Mouse (Mus musculus) urinary bladder, postnatal 36 days (tissue): ENCODE measurements around the gene Alx3.
"Not testable (repeated sequence)": the region's sequence is repeated elsewhere in the genome, so short reads cannot be mapped to it uniquely, and the experiment has no call there.

Experiments used
- DNase-seq, 2 experiments: peaks; one replicate each; pipeline ENCODE4 v3.0.0; 2022; ENCODE audit warnings: low spot score in 2 of 2, mixed read lengths in 1 of 2

Alx3 gene

DNA sequence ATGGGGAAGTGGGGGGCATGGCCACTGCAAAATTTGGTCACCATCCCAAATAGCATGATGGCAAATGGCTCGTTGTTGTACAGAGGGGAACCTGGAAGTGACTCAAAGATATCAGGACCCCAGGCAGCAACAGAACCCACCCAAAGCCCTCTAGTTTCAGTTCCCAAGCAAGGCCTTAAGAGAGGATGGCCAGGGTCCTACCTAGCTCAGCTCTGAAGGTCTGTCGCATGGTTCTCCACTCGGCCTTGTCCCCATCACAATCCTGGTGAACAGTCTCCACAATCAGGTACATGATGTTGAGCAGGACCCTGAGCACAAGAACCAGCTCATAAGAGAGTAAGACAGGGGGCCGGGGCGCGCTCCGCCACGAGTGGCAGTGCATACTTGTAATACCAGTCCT, 29.6 kb downstream of the Alx3 start:
- DNase-seq = no peak

DNA sequence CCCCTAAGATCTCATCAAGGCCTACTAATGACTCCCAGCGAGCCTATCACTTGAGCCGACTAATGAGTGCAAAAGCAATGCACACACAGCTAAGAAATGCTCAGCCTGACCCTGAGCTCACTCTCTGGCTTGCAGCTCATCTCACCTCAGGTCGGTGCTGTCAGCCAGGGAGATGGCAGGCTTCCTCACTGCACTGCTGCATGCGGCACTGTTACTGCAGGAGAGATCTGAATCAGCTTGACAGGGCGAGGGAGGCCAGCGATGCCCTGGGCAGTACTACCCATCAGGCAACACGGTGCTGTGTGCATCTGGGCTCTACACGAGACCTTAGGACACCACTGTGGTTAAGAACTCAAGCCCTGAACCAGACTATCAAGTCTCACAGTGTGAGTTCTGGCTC, 30.7 kb downstream of the Alx3 start:
- DNase-seq = no peak

DNA sequence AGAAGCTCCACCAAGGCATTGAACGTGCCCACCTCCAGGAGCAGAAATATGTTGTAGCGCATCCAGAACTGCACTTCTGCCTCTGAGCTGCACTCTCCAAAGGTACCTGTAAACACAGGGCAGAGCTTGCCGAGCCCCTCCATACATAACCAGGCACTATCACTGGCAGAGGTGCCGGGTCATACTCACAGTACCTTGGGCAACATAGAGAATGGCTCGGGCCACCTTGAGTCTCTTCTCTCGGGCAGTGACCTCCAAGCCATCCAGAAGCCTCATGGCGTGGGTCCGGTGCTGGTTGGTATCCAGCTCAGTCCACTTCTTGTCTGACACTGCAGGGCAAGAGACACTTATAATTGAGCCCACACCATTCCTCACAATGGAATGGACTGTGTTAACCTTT, 31.9 kb downstream of the Alx3 start:
- DNase-seq = no peak

DNA sequence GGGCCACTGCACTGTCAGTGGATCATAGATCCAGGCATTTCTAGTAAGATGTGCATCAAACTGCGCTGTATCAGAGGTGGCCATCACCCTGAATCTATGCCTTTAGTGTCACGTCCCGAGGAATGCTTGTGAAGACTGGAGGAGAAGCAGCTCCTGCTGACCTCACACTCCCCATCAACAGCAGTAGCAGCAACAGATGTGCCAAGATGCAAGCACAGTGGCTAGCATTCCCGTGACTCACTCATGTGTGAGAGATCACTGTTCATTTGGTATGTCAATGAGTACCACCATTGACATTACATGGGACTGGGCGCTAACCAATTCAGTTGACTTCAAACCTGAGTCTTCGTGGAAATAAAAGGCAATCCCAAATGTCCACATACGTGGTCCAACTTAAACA, 32.8 kb downstream of the Alx3 start:
- DNase-seq = no peak

DNA sequence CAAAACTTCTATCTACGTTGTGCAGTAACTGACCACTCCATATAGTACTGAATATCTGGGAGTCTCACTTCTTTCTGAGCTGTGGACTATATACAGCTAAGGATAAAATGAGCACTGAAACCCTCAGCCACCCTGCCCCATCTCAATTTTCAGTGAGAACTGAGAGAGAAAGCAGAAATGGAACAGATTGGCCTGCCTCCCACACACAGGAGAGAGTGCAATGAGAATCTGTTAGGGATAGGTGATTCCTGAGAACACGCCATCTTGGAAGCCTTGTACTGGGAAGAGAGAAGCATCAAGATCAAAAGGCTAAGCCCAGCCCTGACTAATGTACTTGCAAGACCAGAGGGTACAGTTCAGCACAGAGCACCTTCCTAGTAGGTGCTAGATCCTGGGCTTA, 33.7 kb downstream of the Alx3 start:
- DNase-seq = no peak

DNA sequence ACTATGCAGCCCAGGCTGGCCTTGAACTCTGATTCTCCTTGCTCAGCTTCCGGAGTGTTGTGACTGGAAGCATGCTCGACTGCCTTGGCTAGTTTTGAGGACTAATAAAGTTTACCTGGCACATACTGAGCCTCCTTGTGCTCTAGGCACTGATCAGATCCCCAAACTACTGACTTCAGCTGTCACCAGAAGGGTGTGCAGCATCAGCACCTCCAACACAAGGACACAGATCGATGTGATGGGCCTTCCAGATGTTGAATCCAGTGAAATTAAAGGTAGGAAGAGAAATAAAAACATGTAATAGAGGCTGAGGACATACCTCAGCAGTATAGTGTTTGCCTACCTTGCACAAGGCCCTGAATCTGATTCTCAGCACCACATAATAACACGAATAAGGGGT, 34.6 kb downstream of the Alx3 start:
- DNase-seq = no peak

DNA sequence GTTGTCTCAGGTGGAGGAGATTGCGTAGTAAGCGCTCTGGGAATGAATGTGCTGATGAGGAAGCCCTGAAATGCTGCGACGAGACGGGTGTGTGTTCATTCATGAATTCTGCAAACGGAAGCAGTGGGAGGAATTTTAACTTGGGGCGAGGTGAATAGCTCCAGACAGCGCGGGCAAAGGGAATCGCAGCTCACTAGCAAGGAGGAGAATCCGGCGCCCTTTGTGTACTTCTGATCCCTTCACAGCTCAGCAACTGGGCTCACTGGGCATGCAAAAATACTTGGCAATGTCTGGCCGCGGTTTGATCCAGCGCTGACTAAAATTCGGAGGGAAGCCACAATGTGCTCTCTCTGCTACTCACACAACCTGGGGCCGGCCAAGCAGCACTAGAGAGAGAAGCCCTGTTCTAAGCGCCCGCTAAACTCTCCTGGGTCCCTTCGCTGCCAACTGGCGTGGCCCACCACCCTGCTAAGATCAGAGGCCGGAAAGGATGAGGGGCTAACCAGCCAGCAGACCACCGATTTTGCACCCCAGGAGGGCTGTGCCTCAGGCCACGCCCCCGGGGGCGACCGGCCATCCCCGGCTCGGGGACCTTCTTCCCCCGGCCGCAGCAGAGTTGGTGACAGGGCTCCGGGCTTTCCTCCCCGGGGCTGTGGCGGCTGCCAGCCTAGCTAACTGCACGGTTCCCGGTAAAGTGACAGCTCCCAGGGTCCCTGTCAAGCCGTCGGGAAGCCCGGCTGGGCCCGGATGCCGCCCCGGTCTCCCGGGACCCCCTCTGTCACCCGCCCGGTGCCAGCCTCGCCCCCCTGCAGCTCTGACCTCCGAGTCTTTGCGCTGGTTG, 36.1 kb downstream of the Alx3 start, which contains the start of gene Gm10961:
Gm10961 (plus strand) TSS at position 641 of the 841 bp plus-strand sequence.
- DNase-seq = no peak

DNA sequence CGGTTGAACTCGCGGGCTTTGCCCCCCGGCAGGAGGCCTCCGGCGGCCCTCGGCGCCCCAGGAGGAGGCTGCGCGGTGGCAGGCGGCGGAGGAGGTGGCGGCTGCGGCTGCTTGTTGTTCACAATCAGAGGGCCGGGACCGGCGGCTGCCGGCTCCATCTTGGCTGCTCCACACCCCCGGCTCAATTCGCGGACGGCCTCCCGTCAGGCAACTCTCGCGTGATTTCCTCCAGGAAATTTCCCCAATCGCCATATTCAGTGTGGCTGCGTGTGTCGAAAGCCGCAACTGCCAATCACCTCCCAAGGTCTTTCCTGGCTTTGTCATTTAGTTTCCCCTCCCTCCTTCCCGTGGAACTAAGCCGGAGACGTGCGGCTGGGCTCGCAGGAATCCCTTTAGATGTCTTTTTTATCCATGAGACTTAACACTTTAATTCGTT, 36.7 kb downstream of the Alx3 start, which contains the start of gene Strip1:
Strip1 (minus strand) TSS at position 172 of the 436 bp plus-strand sequence.
- peak; percentile 88 to 93 for DNase-seq

DNA sequence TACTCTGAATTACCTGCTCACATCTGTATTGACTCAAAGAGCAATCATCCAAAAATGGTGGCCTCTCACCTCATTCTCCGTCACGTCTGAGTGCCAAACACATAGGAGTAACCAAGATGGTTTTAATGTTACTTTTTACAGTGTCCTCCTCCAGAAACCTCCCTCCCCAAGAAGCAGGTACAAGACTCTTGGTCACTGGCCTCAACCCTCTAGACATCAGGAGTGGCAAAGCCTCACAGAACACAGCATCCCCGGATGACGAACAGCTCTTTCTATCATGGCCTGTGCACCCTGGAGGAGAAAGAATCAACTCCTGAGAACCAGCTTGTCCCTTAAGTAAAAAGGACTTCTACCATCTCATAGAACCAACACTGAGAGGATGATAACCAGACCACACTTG, 38.0 kb downstream of the Alx3 start:
- no peak for DNase-seq

DNA sequence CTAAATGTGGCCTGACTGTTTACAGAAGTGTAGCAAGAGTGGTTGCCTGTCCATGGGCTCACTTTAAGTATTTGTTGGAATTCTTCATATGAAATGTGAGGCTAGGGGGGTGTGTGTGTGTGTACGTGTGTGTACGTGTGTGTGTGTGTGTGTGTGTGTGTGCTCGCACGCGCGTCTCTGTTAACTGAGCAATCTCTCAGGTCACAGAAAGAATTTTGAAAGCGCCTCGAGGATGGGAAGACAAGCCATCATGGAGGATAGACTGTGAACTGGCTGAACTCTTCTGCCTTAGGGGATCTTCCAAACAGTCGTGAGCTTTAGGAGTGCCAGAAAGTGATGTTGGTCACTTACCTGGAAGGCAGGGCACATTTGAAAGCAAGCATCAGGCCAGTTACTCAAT, 39.1 kb downstream of the Alx3 start:
- no peak for DNase-seq

DNA sequence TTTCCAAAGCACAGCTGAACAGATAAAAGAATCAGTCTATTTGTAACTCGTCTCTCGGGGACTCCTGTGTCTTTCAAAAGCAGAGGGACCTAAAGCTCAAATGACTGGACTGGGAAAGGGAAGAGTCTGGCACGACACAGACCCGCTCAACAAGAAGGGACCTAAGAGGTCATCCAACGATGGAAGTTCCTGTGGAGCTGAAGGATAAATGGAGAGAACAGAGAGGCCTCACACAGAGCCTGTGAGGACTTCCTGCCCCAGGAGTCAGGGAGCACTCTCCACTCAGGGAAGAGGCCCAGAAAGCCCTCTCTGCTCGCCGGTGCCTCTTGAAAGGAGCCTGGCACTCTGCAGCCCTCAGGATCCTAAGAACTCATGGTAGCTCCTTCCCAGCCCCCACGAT, 41.0 kb downstream of the Alx3 start:
- DNase-seq = no peak

DNA sequence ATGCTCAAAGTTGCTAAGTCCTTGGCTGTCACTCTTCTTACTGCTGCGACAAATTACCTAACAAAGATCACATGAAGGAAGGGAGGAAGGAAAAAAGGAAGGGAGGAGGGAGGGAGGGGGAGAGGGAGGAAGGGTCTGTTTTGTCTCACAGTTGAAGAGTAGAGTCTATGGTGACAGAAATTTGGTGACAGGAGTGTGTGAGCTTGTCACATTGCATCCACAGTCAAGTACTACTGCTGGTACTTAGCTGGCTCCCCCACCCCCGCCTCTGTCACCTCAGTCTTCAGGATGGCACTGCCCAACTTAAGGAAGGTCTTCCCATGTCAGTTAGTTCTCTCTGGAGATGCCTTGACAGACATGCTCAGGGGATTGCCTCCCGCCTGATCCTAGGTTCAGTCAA, 41.4 kb downstream of the Alx3 start:
- DNase-seq = no peak

DNA sequence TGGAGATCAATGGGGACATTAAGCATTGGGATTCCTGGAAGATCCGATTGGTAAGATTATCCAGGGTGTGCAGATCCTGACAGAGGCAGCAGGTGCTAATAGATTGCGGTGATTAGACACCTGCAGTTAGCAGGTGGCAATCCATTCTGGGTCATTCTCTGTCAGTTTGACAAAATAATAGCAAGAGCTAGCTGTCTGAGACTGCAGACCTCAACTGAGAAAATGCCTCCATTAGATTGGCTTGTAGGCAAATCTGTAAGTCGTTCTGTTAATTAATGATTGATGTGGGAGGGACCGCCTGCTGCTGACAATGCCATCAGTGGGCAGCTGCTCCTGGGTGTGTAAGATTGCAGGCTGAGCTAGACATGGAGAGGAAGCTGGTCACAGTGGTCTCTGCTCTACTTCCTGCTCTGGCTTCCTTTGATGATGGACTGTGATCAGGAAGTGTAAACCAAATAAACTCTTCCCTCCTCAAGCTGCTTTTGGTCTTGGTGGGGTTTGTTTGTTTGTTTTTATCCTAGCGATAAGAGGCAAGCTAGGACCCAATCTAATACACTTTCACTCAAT, 42.9 kb downstream of the Alx3 start:
- DNase-seq = no peak

DNA sequence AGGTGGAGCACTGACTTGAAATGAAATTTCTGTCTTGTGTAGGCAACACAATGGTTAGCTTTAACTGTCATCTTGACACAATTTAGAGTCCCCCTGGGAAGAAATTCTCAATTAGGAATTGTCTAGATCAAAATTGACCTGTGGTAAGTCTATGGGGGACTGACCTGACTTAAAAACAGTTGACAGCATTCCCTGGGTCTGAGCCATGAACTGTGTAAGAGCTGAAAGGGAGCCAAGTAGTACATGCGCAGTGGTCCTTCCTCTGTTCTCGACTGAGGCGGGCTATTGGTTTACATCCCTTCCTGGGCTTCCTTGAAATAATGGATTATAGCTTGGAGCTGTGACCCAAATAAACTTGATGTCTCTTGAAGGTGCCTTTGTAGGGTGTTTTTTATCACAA, 52.1 kb downstream of the Alx3 start:
- DNase-seq = no peak

DNA sequence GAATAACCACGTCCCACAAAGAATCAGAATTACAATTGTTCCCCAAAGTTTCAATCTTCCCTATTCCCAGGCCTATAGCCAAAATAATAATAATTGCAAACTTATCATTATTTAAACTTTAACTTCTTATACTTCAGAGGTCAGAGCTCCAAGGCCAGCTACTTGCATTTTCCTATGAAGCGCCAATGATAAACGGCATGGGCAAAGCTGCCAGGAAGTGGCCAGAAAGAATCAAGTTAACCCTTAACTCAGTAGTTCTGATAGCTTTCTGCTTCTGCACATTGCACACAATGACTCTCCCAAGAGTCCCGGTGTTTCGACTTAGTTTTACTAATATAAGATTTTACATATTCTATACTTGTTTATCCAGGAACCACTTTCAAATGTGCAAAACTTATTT, 55.4 kb downstream of the Alx3 start:
- DNase-seq = not testable (repeated sequence)

DNA sequence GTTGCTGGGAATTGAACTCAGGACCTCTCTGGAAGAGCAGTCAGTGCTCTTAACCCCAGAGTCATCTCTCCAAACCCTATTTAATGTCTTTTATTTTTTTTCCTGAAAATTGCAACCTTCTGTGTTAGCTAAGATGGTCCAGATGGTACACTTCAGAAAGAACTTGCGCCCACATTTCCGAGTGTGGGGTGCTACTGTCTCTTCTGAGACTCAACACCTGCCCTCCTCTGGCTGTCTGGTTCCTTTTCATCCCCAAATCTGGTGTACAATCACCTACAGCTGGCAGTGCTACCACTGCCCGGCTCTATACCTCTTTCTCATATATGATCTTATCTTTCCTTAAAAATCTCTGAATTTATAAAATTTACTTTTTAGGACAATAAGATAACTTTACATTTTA, 58.1 kb downstream of the Alx3 start:
- no peak for DNase-seq

DNA sequence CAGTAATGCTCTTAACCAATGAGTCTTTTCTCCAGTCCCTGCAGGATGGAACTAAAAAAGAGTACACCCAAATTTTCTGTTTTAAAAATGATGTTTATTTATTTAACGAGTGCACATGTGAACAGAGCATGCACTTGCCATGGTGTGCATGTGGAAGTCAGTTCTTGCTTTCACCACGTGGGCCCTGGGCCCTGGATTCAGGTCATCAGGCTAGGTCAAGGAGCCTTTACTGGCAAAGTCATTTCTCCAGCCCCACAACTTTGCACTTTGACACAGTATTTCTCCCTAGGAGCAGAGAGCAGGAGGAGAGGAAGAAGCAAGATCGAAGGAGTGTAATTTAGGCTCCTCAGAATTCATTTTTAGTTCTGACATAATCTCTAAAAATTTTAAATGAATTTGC, 60.0 kb downstream of the Alx3 start:
- DNase-seq = no peak
